Mouse (Mus musculus): Measurements from ENCODE around the gene Dop1b. TPM values are rescaled to one million over a fixed set of nuclear protein-coding genes. Genes with fewer than 3 reads are reported as not detected.

Gene Dop1b
- total RNA-seq, 1 experiment: 11.6 TPM

GRCm38 (mm10) chr16:93789971-93790755, 78.5 kb downstream of the Dop1b start:
- Histone ChIP-seq H3K4me3 (ENCODE audit: insufficient read depth in 1 of 2, low read depth in 1 of 2, low read length in 2 of 2, poor library complexity in 1 of 2, severe bottlenecking in 1 of 2) (no peak overlapping the region), H3K36me3 (ENCODE audit: control insufficient read depth, insufficient read depth, low read length, poor library complexity, severe bottlenecking) (peaks cover 20% of the 10 kb centered on the region), H3K9ac (ENCODE audit: insufficient read depth, low read depth, low read length, poor library complexity, severe bottlenecking) (no peak overlapping the region), H3K27ac (ENCODE audit: insufficient read depth, low read depth, low read length, poor library complexity, severe bottlenecking) (no peak overlapping the region), H3K4me1 (ENCODE audit: control insufficient read depth in 2 of 2, insufficient read depth in 2 of 2, low read length in 2 of 2, poor library complexity in 1 of 2) (peaks cover 3 to 9% of the 10 kb centered on the region in 2 experiments; a peak in 3 of 4 replicates), H3K9me3 (ENCODE audit: control insufficient read depth, insufficient read depth, low read depth, low read length) (0 out of 2 replicates have a peak, but pooled peaks cover 4% of the 10 kb centered on the region)
- no peak for TF ChIP-seq HCFC1 (IDR thresholded peaks at IDR 0.05; ENCODE audit: borderline replicate concordance, insufficient read depth, low read length)
- TF ChIP-seq ZNF384 (IDR thresholded peaks at IDR 0.05; ENCODE audit: low read depth, low read length): no peak
- no peak for TF ChIP-seq MAFK (IDR thresholded peaks at IDR 0.05; ENCODE audit: insufficient read depth, low read depth, low read length)
- no peak for TF ChIP-seq ZC3H11A (IDR thresholded peaks at IDR 0.05; ENCODE audit: borderline replicate concordance, low read depth, low read length)
- TF ChIP-seq CHD2 (IDR thresholded peaks at IDR 0.05; ENCODE audit: low read depth, low read length): no peak
- in situ Hi-C loops (cut with MboI; ENCODE audit: low sequenced_read_pairs in 2 of 2, unreplicated experiment in 2 of 2): loop anchor here in 1 of 2 experiments (10.0 kb wide), 1 partner anchor 105 kb away; the partner anchor contains the start of gene Cbr3
- no peak for DNase-seq (ENCODE audit: low read depth, low spot score)

DNA sequence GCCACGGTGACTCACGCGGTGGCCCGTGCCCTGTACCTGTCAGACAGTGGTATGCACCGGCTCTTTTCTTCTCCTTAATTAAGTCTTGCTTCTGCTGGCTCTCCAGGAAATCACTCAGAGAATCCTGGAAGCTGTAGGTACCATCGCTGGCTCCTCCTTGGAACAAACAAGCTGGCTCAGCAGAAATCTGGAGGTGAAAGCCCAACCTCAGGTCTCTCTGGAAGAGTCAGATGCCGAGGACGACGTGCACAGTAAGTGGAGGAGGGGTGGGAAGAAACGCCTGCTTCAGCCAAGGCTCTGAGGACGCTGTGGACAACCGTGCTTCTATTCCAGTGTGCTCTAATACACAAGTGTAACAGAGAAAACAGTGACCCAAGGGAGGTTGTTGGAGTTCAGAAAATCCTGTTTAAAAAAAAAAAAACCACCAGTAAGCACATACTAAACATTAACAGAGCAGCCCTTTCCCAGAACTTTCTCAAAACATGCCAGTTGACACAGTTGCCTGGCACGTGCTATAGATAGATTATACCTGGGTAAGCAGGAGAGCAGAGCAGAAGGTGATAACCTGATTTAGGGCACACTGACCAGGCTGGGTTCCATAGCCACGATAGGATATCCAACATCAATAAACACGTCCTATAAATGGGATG, 81.4 kb downstream of the Dop1b start:
- no peak overlapping the region for H3K27ac ChIP-seq (ENCODE audit: insufficient read depth, low read depth, low read length, poor library complexity, severe bottlenecking)
- DNase-seq (ENCODE audit: low read depth, low spot score): no peak
- H3K4me3 ChIP-seq (ENCODE audit: insufficient read depth in 1 of 2, low read depth in 1 of 2, low read length in 2 of 2, poor library complexity in 1 of 2, severe bottlenecking in 1 of 2): no peak overlapping the region
- in situ Hi-C loops (cut with MboI; ENCODE audit: low sequenced_read_pairs in 2 of 2, unreplicated experiment in 2 of 2): no loop called here
- 0 out of 2 replicates have a peak, but pooled peaks cover 4% of the 10 kb centered on the region for H3K9me3 ChIP-seq (ENCODE audit: control insufficient read depth, insufficient read depth, low read depth, low read length)
- H3K9ac ChIP-seq (ENCODE audit: insufficient read depth, low read depth, low read length, poor library complexity, severe bottlenecking): no peak overlapping the region; the same call in 1 of the 2 replicates
- H3K36me3 ChIP-seq (ENCODE audit: control insufficient read depth, insufficient read depth, low read length, poor library complexity, severe bottlenecking): peaks cover 20% of the 10 kb centered on the region
- TF ChIP-seq MAFK (IDR thresholded peaks at IDR 0.05; ENCODE audit: insufficient read depth, low read depth, low read length) (peak; percentile 81; the same call in 1 of the 2 replicates), HCFC1 (IDR thresholded peaks at IDR 0.05; ENCODE audit: borderline replicate concordance, insufficient read depth, low read length) (no peak), CHD2 (IDR thresholded peaks at IDR 0.05; ENCODE audit: low read depth, low read length) (no peak)
- H3K4me1 ChIP-seq (ENCODE audit: control insufficient read depth in 2 of 2, insufficient read depth in 2 of 2, low read length in 2 of 2, poor library complexity in 1 of 2): peaks cover 8 to 22% of the 10 kb centered on the region in 2 experiments; a peak in 3 of 4 replicates

DNA sequence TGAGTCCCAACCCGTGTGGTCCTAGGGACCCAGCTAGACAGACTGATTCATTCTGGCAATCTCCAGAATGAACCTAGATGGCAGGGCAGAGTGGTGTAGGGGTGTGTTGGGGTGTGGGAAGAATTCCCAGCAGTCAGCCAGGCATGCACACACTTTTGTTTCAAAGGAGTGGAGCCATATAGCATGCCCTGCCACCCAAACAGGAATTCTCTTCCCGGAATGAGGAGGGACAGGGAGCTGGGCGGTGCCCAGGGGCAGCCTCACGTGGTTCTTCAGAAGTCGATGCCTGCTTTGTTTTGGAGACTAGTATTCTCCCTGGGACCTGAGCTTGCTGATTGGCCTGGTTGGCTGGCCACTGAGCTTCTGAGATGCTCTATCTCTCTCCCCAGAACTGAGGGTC, 83.1 kb downstream of the Dop1b start:
- peak; percentile 57 for DNase-seq (ENCODE audit: low read depth, low spot score)
- in situ Hi-C loops (cut with MboI; ENCODE audit: low sequenced_read_pairs in 2 of 2, unreplicated experiment in 2 of 2): no loop called here
- H3K4me3 ChIP-seq (ENCODE audit: insufficient read depth in 1 of 2, low read depth in 1 of 2, low read length in 2 of 2, poor library complexity in 1 of 2, severe bottlenecking in 1 of 2): peak overlapping the region; percentile 10 to 36; a peak in 2 of 4 replicates
- H3K36me3 ChIP-seq (ENCODE audit: control insufficient read depth, insufficient read depth, low read length, poor library complexity, severe bottlenecking): peaks cover 16% of the 10 kb centered on the region
- peak overlapping the region; percentile 68 for H3K27ac ChIP-seq (ENCODE audit: insufficient read depth, low read depth, low read length, poor library complexity, severe bottlenecking)
- no peak for TF ChIP-seq ZNF384 (IDR thresholded peaks at IDR 0.05; ENCODE audit: low read depth, low read length)
- TF ChIP-seq CHD2 (IDR thresholded peaks at IDR 0.05; ENCODE audit: low read depth, low read length): no peak
- no peak for TF ChIP-seq ZC3H11A (IDR thresholded peaks at IDR 0.05; ENCODE audit: borderline replicate concordance, low read depth, low read length)
- no peak for TF ChIP-seq HCFC1 (IDR thresholded peaks at IDR 0.05; ENCODE audit: borderline replicate concordance, insufficient read depth, low read length)
- no peak for TF ChIP-seq MAFK (IDR thresholded peaks at IDR 0.05; ENCODE audit: insufficient read depth, low read depth, low read length)
- H3K4me1 ChIP-seq (ENCODE audit: control insufficient read depth in 2 of 2, insufficient read depth in 2 of 2, low read length in 2 of 2, poor library complexity in 1 of 2): peaks cover 8 to 23% of the 10 kb centered on the region in 2 experiments
- H3K9ac ChIP-seq (ENCODE audit: insufficient read depth, low read depth, low read length, poor library complexity, severe bottlenecking): peak overlapping the region; percentile 17; the same call in 1 of the 2 replicates
- H3K9me3 ChIP-seq (ENCODE audit: control insufficient read depth, insufficient read depth, low read depth, low read length): 0 out of 2 replicates have a peak, but pooled peaks cover under 1% of the 10 kb centered on the region

- Histone ChIP-seq H3K27ac (ENCODE audit: insufficient read depth, low read depth, low read length, poor library complexity, severe bottlenecking) (peak overlapping the region; percentile 68), H3K4me1 (ENCODE audit: control insufficient read depth in 2 of 2, insufficient read depth in 2 of 2, low read length in 2 of 2, poor library complexity in 1 of 2) (peaks cover 8 to 24% of the 10 kb centered on the region in 2 experiments), H3K4me3 (ENCODE audit: insufficient read depth in 1 of 2, low read depth in 1 of 2, low read length in 2 of 2, poor library complexity in 1 of 2, severe bottlenecking in 1 of 2) (no peak overlapping the region), H3K36me3 (ENCODE audit: control insufficient read depth, insufficient read depth, low read length, poor library complexity, severe bottlenecking) (peaks cover 16% of the 10 kb centered on the region), H3K9me3 (ENCODE audit: control insufficient read depth, insufficient read depth, low read depth, low read length) (no peaks in the 10 kb centered on the region), H3K9ac (ENCODE audit: insufficient read depth, low read depth, low read length, poor library complexity, severe bottlenecking) (peak overlapping the region; percentile 6; the same call in 1 of the 2 replicates)
- no peak for TF ChIP-seq MAFK (IDR thresholded peaks at IDR 0.05; ENCODE audit: insufficient read depth, low read depth, low read length)
- no peak for TF ChIP-seq ZC3H11A (IDR thresholded peaks at IDR 0.05; ENCODE audit: borderline replicate concordance, low read depth, low read length)
- no peak for TF ChIP-seq CHD2 (IDR thresholded peaks at IDR 0.05; ENCODE audit: low read depth, low read length)
- TF ChIP-seq ZNF384 (IDR thresholded peaks at IDR 0.05; ENCODE audit: low read depth, low read length): no peak
- no peak for TF ChIP-seq HCFC1 (IDR thresholded peaks at IDR 0.05; ENCODE audit: borderline replicate concordance, insufficient read depth, low read length)
- no peak for DNase-seq (ENCODE audit: low read depth, low spot score)
- in situ Hi-C loops (cut with MboI; ENCODE audit: low sequenced_read_pairs in 2 of 2, unreplicated experiment in 2 of 2): no loop called here
These were observed 83.7 kb downstream of the Dop1b start for GRCm38 (mm10) chr16:93795391-93795790.

All from ES-E14 (cell line).